Mouse (Mus musculus): ENCODE measurements around the gene Pex12. TPM values are rescaled to one million over a fixed set of nuclear protein-coding genes. Genes with fewer than 3 reads are reported as not detected.

Gene Pex12
- total and polyA plus RNA-seq, 2 experiments from 2014 or later = 2.6 to 9.3 TPM

DNA sequence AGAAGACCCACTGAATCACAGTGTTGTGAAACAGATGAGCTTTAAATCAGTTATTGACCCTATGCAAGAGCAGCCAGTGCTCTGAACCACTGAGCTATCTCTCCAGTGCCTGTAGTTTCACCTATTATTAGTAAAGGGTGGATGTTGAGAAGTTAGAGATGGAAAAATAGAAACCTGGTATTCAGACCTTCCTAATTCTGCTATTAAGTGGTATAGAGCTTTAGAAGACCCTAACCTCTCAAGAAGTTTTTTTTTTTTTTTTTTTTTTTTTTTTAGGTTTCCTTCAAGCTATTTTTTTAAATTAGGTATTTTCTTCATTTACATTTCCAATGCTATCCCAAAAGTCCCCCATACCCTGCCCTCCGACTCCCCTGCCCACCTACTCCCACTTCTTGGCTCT lies 9.2 kb downstream of the Pex12 start:
- Histone ChIP-seq H3K4me2 (ENCODE audit: low read depth, low read length) (peak overlapping the region; percentile 77), H3K27ac (ENCODE audit: low read depth) (no peak overlapping the region), H3K36me3 (replicated peaks; ENCODE audit: control insufficient read depth, insufficient read depth, low read length) (peaks cover 26% of the 10 kb centered on the region), H3K9ac (replicated peaks; ENCODE audit: low read depth, low read length) (peak overlapping the region; percentile 64; the same call in 1 of the 2 replicates), H3K4me3 (ENCODE audit: low read depth, low read length) (peak overlapping the region; percentile 67), H3K27me3 (ENCODE audit: control insufficient read depth, insufficient read depth, low read length) (no peaks in the 10 kb centered on the region), H3K4me1 (ENCODE audit: control insufficient read depth, insufficient read depth) (peaks cover 34% of the 10 kb centered on the region), H3K9me3 (replicated peaks; ENCODE audit: control insufficient read depth, low read length) (no peaks in the 10 kb centered on the region)
- ATAC-seq (ENCODE audit: insufficient read depth, low read depth) = no peak
- DNase-seq (ENCODE audit: low spot score) = no peak
- no peak for TF ChIP-seq CTCF (IDR thresholded peaks at IDR 0.05; ENCODE audit: low read depth)
- no peak for TF ChIP-seq EP300 (IDR thresholded peaks at IDR 0.05; ENCODE audit: low read depth)
- 91% methylated on average over 1 of the region's 1 CpGs for WGBS

DNA sequence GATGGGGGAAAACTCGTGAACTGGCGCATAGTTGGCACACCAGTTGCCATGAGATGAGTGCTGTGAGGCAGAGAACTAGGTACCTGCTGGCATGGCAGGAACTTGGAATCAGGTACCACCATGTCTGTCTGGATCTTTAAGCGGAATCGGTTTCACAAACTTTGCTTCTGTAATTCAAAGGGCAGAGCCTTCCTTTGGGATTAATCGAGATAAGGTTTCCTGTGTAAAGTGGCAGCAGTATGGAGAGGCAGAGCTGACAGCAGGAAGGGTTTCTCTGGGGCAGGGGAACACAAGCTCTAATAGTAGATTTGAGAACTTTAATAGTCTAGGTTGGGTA lies 10.2 kb downstream of the Pex12 start:
- TF ChIP-seq CTCF (IDR thresholded peaks at IDR 0.05; ENCODE audit: low read depth) (no peak), EP300 (IDR thresholded peaks at IDR 0.05; ENCODE audit: low read depth) (no peak)
- DNase-seq (ENCODE audit: low spot score) (no peak), ATAC-seq (ENCODE audit: insufficient read depth, low read depth) (no peak)
- peak overlapping the region; percentile 77 for H3K4me2 ChIP-seq (ENCODE audit: low read depth, low read length)
- WGBS = 0% methylated on average over 5 of the region's 5 CpGs
- H3K27me3 ChIP-seq (ENCODE audit: control insufficient read depth, insufficient read depth, low read length) = no peaks in the 10 kb centered on the region
- no peaks in the 10 kb centered on the region for H3K9me3 ChIP-seq (replicated peaks; ENCODE audit: control insufficient read depth, low read length)
- H3K36me3 ChIP-seq (replicated peaks; ENCODE audit: control insufficient read depth, insufficient read depth, low read length) = peaks cover 23% of the 10 kb centered on the region
- H3K9ac ChIP-seq (replicated peaks; ENCODE audit: low read depth, low read length) = peak overlapping the region; percentile 64
- H3K4me3 ChIP-seq (ENCODE audit: low read depth, low read length) = peak overlapping the region; percentile 67
- H3K4me1 ChIP-seq (ENCODE audit: control insufficient read depth, insufficient read depth) = peaks cover 24% of the 10 kb centered on the region
- H3K27ac ChIP-seq (ENCODE audit: low read depth) = peak overlapping the region; percentile 58

DNA sequence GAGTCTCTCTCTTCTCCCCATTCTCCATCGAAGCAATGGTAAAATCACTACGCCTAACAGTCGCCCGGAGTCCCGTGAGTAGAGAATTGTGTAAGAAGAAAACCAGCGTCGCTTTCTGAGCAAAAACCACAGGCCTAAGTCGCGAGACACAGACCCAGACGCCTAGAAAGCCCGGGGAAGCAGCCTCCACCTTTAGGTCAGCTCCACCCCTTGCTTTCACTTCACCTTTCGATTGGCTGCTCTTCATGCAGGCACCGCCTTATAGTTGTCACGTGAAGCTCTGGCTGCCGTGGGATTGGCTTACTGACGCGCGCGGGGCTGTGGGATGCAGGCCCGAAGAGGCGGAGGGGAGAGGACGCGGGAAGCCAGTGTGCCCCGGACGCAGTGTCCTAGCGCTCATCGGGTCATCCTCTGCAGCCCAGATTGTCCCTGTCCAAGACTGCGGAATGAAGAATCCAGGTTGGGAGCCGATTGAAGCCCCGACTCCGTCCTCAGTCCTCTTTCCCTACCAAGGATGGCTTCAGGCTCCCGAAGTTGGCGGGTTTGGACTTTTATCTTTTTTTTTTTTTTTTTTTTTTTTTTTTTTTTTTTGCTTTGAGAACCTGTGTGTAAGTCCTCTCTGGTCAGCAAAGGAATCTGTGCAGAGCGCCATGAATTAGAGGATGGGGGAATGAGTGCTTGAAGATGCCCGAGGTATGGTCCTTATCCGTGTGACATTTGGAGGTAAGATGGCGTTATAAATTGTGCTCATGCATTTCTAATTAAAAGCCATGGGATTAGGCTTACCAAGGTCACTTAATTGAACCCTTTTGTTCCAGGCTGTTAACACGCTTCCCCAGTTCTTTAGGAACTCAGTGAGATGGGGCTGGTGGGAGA lies 10.8 kb downstream of the Pex12 start:
- peak overlapping the region; percentile 67 for H3K27ac ChIP-seq (ENCODE audit: low read depth)
- WGBS = under 1% methylated on average over 38 of the region's 38 CpGs
- peaks cover 17% of the 10 kb centered on the region for H3K36me3 ChIP-seq (replicated peaks; ENCODE audit: control insufficient read depth, insufficient read depth, low read length)
- H3K4me2 ChIP-seq (ENCODE audit: low read depth, low read length) = peak overlapping the region; percentile 77
- TF ChIP-seq CTCF (IDR thresholded peaks at IDR 0.05; ENCODE audit: low read depth) (no peak), EP300 (IDR thresholded peaks at IDR 0.05; ENCODE audit: low read depth) (no peak)
- H3K4me1 ChIP-seq (ENCODE audit: control insufficient read depth, insufficient read depth) = peaks cover 23% of the 10 kb centered on the region
- H3K9me3 ChIP-seq (replicated peaks; ENCODE audit: control insufficient read depth, low read length) = no peaks in the 10 kb centered on the region
- DNase-seq (ENCODE audit: low spot score) (peak; percentile 98), ATAC-seq (ENCODE audit: insufficient read depth, low read depth) (peak; percentile 100)
- peak overlapping the region; percentile 64 for H3K9ac ChIP-seq (replicated peaks; ENCODE audit: low read depth, low read length)
- H3K27me3 ChIP-seq (ENCODE audit: control insufficient read depth, insufficient read depth, low read length) = no peaks in the 10 kb centered on the region
- H3K4me3 ChIP-seq (ENCODE audit: low read depth, low read length) = peak overlapping the region; percentile 67

DNA sequence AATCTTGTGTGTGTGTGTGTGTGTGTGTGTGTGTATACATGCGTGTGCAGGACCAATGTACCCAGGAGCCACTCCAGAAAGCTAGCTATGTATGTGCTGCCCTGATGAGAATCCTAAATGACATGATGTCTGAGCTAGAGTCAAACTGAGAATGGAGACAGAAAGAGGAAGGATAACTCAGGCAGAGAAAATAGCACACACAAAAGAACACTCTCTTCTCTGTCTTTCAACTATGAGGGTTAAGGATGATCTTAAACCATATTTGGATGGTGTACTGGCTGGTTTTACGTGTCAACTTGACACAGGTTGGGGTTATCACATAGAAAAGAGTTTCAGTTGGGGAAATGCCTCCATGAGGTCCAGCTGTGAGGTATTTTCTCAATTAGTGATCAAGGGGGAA lies 12.8 kb downstream of the Pex12 start:
- DNase-seq (ENCODE audit: low spot score) = no peak
- WGBS = 77% methylated on average over 2 of the region's 2 CpGs
- H3K27ac ChIP-seq (ENCODE audit: low read depth) = no peak overlapping the region

DNA sequence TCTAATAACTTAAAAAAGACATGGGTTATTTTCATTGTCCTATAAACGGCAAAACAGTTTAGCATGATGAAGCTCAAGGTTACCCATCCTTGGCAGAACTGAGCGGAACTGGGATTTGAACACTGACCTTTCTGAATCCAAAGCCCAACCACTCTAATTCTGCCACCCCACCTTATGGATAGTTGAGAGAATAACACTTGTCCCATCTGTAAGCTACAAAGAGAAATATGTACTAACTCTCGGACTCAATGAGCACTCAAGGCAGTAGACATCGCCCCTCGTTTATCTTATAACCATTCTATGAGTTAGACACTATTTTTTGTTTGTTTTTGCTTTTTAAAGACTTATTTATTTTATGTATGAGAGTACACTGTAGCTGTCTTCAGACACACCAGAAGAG lies 13.3 kb downstream of the Pex12 start:
- no peak overlapping the region for H3K4me3 ChIP-seq (ENCODE audit: low read depth, low read length)
- H3K27me3 ChIP-seq (ENCODE audit: control insufficient read depth, insufficient read depth, low read length) = no peaks in the 10 kb centered on the region
- ATAC-seq (ENCODE audit: insufficient read depth, low read depth) (no peak), DNase-seq (ENCODE audit: low spot score) (no peak)
- H3K36me3 ChIP-seq (replicated peaks; ENCODE audit: control insufficient read depth, insufficient read depth, low read length) = no peaks in the 10 kb centered on the region
- H3K9me3 ChIP-seq (replicated peaks; ENCODE audit: control insufficient read depth, low read length) = no peaks in the 10 kb centered on the region
- no peak for TF ChIP-seq CTCF (IDR thresholded peaks at IDR 0.05; ENCODE audit: low read depth)
- TF ChIP-seq EP300 (IDR thresholded peaks at IDR 0.05; ENCODE audit: low read depth) = no peak
- 90% methylated on average over 5 of the region's 5 CpGs for WGBS
- no peak overlapping the region for H3K4me2 ChIP-seq (ENCODE audit: low read depth, low read length)
- no peak overlapping the region for H3K27ac ChIP-seq (ENCODE audit: low read depth)
- no peak overlapping the region for H3K9ac ChIP-seq (replicated peaks; ENCODE audit: low read depth, low read length)
- H3K4me1 ChIP-seq (ENCODE audit: control insufficient read depth, insufficient read depth) = peaks cover 23% of the 10 kb centered on the region

More for the DNA sequence above, 12.8 kb downstream of the Pex12 start:
- Histone ChIP-seq H3K4me3 (ENCODE audit: low read depth, low read length) (no peak overlapping the region), H3K4me1 (ENCODE audit: control insufficient read depth, insufficient read depth) (peaks cover 23% of the 10 kb centered on the region), H3K4me2 (ENCODE audit: low read depth, low read length) (no peak overlapping the region), H3K9me3 (replicated peaks; ENCODE audit: control insufficient read depth, low read length) (no peaks in the 10 kb centered on the region), H3K36me3 (replicated peaks; ENCODE audit: control insufficient read depth, insufficient read depth, low read length) (no peaks in the 10 kb centered on the region), H3K27me3 (ENCODE audit: control insufficient read depth, insufficient read depth, low read length) (no peaks in the 10 kb centered on the region), H3K9ac (replicated peaks; ENCODE audit: low read depth, low read length) (no peak overlapping the region)
- TF ChIP-seq EP300 (IDR thresholded peaks at IDR 0.05; ENCODE audit: low read depth) = no peak
- no peak for TF ChIP-seq CTCF (IDR thresholded peaks at IDR 0.05; ENCODE audit: low read depth)
- ATAC-seq (ENCODE audit: insufficient read depth, low read depth) = no peak
